Mouse (Mus musculus): ENCODE measurements around the gene Fermt2. TPM values are rescaled to one million over a fixed set of nuclear protein-coding genes. Genes with fewer than 3 reads are reported as not detected.

Gene Fermt2
- polyA plus RNA-seq, 1 experiment: 4.7 TPM

DNA sequence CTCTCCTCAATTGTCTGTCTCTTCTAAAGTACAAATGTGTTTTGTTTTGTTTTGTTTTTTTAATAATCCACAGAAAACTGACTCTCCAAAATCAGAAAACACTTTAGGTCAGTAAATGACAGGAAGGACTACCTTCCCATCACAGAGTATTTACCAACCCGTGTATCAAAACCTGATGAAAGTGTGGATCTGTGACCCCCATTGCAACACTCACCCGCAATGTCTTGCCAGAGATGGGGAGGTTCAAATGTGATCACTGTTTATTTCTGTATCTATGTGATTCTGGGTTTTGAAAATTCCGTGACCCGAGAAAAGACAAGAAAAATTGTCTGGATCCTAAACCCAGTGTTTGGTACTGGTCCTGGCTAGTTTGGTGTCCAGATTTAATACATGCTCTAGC is 113.7 kb downstream of the Fermt2 start:
- TF ChIP-seq POLR2A (IDR thresholded peaks at IDR 0.05; ENCODE audit: low read depth, low read length) (no peak), CTCF (IDR thresholded peaks at IDR 0.05; ENCODE audit: extremely low read depth, insufficient read length, insufficient replicate concordance, low read depth, low read length) (no peak)
- no peak overlapping the region for H3K27ac ChIP-seq (ENCODE audit: insufficient read depth, low read depth, low read length)
- WGBS: 88% methylated on average over 4 of the region's 4 CpGs

More for the DNA sequence above, 113.7 kb downstream of the Fermt2 start:
- Histone ChIP-seq H3K4me3 (ENCODE audit: low read depth, low read length) (no peak overlapping the region), H3K36me3 (ENCODE audit: control insufficient read depth, insufficient read depth, low read length) (no peaks in the 10 kb centered on the region), H3K4me1 (ENCODE audit: control insufficient read depth, insufficient read depth, insufficient read length, low read length) (no peaks in the 10 kb centered on the region), H3K27me3 (ENCODE audit: control insufficient read depth, insufficient read depth, low read length) (no peaks in the 10 kb centered on the region)

Other genes starting within 250 kb of the Fermt2 start
- gene Ero1l, start 211.3 kb downstream of the Fermt2 start, polyA plus RNA-seq (2012; rRNA removed): 3.1 and 4.0 TPM in 2 replicates
- gene Psmc6, start 200.3 kb downstream of the Fermt2 start, polyA plus RNA-seq (2012; rRNA removed): 3.3 and 4.8 TPM in 2 replicates
- 5.5 and 19.3 TPM in 2 replicates for gene Styx, start 179.0 kb downstream of the Fermt2 start, polyA plus RNA-seq (2012; rRNA removed)
- 0.79 and 1.2 TPM in 2 replicates for gene Gnpnat1, start 125.2 kb downstream of the Fermt2 start, polyA plus RNA-seq (2012; rRNA removed)
- gene Ddhd1, start 128.0 kb upstream of the Fermt2 start, polyA plus RNA-seq (2012; rRNA removed): 8.3 and 16.2 TPM in 2 replicates

Data from small intestine, adult 2 months (tissue).